Mouse (Mus musculus): Measurements from ENCODE around the gene Tbc1d14. TPM values are rescaled to one million over a fixed set of nuclear protein-coding genes. Genes with fewer than 3 reads are reported as not detected.

The Tbc1d14 gene
- total and polyA plus RNA-seq, 2 experiments: 5.4 to 8.4 TPM

DNA sequence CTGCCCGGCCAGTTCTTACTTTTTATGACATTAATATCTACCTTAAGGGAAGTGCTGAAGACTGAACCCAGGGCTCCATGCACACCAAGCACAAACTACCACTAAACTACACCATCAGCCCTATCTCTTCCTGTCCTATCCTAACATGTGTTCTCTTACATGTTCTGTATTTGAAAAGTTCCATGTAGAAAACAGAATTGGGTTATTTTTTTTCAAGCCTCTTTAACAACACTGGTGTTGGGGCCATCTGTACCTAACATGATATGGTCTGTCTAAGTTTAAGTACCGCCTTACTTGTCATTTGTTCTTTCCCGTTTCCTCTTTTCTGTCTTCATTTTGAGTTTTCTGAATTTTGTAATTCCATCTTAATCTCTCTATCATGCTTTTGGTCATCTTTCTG, 56.7 kb downstream of the Tbc1d14 start:
- Histone ChIP-seq H3K4me1 (ENCODE audit: control insufficient read depth, insufficient read depth, low read length) (peaks cover 10% of the 10 kb centered on the region), H3K4me3 (ENCODE audit: insufficient read depth, low read depth, low read length) (no peak overlapping the region), H3K79me2 (ENCODE audit: control insufficient read depth, insufficient read depth, low read length) (peaks cover 3% of the 10 kb centered on the region; the same call in 1 of the 2 replicates), H3K27ac (replicated peaks; ENCODE audit: insufficient read depth, low read depth, low read length) (no peak overlapping the region), H3K9ac (ENCODE audit: low read depth, low read length) (no peak overlapping the region), H3K27me3 (ENCODE audit: control insufficient read depth, insufficient read depth, low read length) (no peaks in the 10 kb centered on the region), H3K36me3 (ENCODE audit: control insufficient read depth, insufficient read depth, low read length) (no peaks in the 10 kb centered on the region)
- 89% methylated on average over 3 of the region's 3 CpGs for WGBS
- no peak for DNase-seq (ENCODE audit: extremely low read depth, low read depth, low spot score)
- TF ChIP-seq CTCF (IDR thresholded peaks at IDR 0.05; ENCODE audit: low read depth, low read length) (no peak), POLR2A (IDR thresholded peaks at IDR 0.05; ENCODE audit: extremely low read depth, insufficient read depth, low read length) (no peak)

DNA sequence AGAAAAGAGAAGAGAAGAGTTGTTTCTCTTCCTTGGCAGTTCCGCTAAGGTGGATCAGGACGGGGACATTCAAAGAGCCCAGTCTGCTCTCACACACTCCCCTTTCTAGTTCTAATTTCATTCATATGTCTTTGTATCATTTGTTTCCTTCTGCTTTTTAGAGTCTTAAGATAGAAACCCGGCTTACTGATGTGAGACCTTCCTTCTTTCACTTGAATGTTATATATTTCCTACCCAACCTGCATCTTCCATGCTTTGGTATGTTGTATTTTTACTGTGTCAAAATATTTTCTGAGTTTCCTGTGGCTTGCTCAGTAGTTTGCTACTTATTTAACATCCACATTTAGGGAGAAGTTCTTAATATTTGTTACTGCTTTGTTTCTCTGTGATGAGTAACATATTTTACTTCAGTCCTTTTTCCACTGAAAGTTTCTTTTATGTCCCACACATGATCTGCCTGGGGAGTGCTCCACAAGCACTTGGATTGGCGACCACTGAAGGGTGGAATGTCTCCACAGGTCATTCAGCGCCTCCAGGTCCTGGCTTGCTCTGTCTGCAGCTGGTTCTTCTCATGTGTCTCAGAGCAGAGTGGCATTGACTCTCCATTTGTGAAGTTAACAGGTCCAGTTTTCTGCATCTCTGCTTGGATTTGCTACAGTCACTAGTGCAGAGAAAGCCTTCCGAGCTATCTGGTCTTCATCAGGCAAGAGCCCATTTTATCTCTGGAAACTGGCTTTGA, 57.5 kb downstream of the Tbc1d14 start:
- DNase-seq (ENCODE audit: extremely low read depth, low read depth, low spot score): no peak
- WGBS: 91% methylated on average over 6 of the region's 6 CpGs
- Histone ChIP-seq H3K27me3 (ENCODE audit: control insufficient read depth, insufficient read depth, low read length) (no peaks in the 10 kb centered on the region), H3K9ac (ENCODE audit: low read depth, low read length) (no peak overlapping the region), H3K36me3 (ENCODE audit: control insufficient read depth, insufficient read depth, low read length) (no peaks in the 10 kb centered on the region), H3K4me3 (ENCODE audit: insufficient read depth, low read depth, low read length) (no peak overlapping the region), H3K79me2 (ENCODE audit: control insufficient read depth, insufficient read depth, low read length) (peaks cover 7% of the 10 kb centered on the region; the same call in 1 of the 2 replicates), H3K27ac (replicated peaks; ENCODE audit: insufficient read depth, low read depth, low read length) (no peak overlapping the region), H3K4me1 (ENCODE audit: control insufficient read depth, insufficient read depth, low read length) (peaks cover 10% of the 10 kb centered on the region)
- TF ChIP-seq POLR2A (IDR thresholded peaks at IDR 0.05; ENCODE audit: extremely low read depth, insufficient read depth, low read length) (no peak), CTCF (IDR thresholded peaks at IDR 0.05; ENCODE audit: low read depth, low read length) (no peak)

DNA sequence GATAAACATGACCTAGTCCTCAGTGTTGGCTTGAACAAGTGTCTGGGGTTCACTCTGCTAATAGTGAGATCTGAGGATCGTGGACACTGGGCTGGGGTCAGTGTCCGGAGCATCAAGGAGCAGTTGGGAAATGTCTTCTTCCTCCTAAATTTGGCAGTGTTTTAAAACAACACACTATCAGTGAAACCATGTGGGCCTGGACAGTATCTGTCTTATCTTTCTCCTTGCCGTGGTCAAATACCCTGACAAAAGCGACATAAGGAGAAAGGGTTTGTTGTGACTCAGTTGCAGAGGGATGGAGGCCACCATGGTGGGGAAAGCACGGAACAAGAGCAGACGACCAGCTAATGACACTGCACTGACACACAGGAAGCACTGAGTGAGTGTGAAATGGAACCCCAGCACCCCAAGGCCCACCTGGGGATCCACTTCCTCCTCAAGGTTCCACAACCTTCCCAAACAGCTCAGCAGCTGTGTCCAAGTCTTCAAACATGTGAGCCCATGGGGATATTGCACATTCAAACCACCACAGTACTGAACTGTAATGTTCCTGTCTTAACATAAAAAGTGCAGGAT, 58.5 kb downstream of the Tbc1d14 start:
- no peaks in the 10 kb centered on the region for H3K36me3 ChIP-seq (ENCODE audit: control insufficient read depth, insufficient read depth, low read length)
- no peak for TF ChIP-seq CTCF (IDR thresholded peaks at IDR 0.05; ENCODE audit: low read depth, low read length)
- no peak for TF ChIP-seq POLR2A (IDR thresholded peaks at IDR 0.05; ENCODE audit: extremely low read depth, insufficient read depth, low read length)
- DNase-seq (ENCODE audit: extremely low read depth, low read depth, low spot score): no peak
- peaks cover 8% of the 10 kb centered on the region; the same call in 1 of the 2 replicates for H3K79me2 ChIP-seq (ENCODE audit: control insufficient read depth, insufficient read depth, low read length)
- peaks cover 13% of the 10 kb centered on the region for H3K4me1 ChIP-seq (ENCODE audit: control insufficient read depth, insufficient read depth, low read length)
- H3K9ac ChIP-seq (ENCODE audit: low read depth, low read length): no peak overlapping the region
- 77% methylated on average over 6 of the region's 6 CpGs for WGBS
- H3K27me3 ChIP-seq (ENCODE audit: control insufficient read depth, insufficient read depth, low read length): no peaks in the 10 kb centered on the region
- no peak overlapping the region for H3K4me3 ChIP-seq (ENCODE audit: insufficient read depth, low read depth, low read length)
- H3K27ac ChIP-seq (replicated peaks; ENCODE audit: insufficient read depth, low read depth, low read length): no peak overlapping the region

GRCm38 (mm10) chr5:36530129-36530751, 62.8 kb downstream of the Tbc1d14 start:
- Histone ChIP-seq H3K4me1 (ENCODE audit: control insufficient read depth, insufficient read depth, low read length) (peaks cover 14% of the 10 kb centered on the region), H3K79me2 (ENCODE audit: control insufficient read depth, insufficient read depth, low read length) (peaks cover 19% of the 10 kb centered on the region; the same call in 1 of the 2 replicates), H3K36me3 (ENCODE audit: control insufficient read depth, insufficient read depth, low read length) (no peaks in the 10 kb centered on the region), H3K9ac (ENCODE audit: low read depth, low read length) (peak overlapping the region; percentile 86), H3K27me3 (ENCODE audit: control insufficient read depth, insufficient read depth, low read length) (no peaks in the 10 kb centered on the region), H3K4me3 (ENCODE audit: insufficient read depth, low read depth, low read length) (peak overlapping the region; percentile 73), H3K27ac (replicated peaks; ENCODE audit: insufficient read depth, low read depth, low read length) (peak overlapping the region; percentile 8; the same call in 1 of the 2 replicates)
- peak; percentile 89 for DNase-seq (ENCODE audit: extremely low read depth, low read depth, low spot score)
- no peak for TF ChIP-seq CTCF (IDR thresholded peaks at IDR 0.05; ENCODE audit: low read depth, low read length)
- 0% methylated on average over 28 of the region's 28 CpGs for WGBS

DNA sequence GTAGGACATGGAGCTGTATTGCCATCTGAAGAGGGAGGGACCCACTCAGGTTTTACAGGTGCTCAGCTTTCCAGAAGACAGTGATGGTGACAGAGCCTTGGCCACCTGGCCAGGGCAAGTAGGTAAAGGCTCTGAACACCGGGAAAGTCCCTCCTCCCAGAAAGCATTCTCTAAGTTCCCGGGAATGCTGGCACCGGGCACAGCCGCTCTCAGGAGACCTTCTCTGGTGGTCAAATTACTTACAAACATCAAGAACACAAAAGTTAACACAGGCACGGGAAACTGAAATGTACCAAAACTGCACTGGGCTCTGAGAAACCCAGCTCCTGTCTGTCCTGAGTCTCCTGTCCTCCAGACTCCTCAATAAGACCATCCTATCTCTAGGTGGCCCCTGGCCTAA, 63.4 kb downstream of the Tbc1d14 start:
- WGBS: 13% methylated on average over 5 of the region's 5 CpGs
- TF ChIP-seq POLR2A (IDR thresholded peaks at IDR 0.05; ENCODE audit: extremely low read depth, insufficient read depth, low read length) (no peak), CTCF (IDR thresholded peaks at IDR 0.05; ENCODE audit: low read depth, low read length) (no peak)

More for the DNA sequence above, 63.4 kb downstream of the Tbc1d14 start:
- H3K36me3 ChIP-seq (ENCODE audit: control insufficient read depth, insufficient read depth, low read length): no peaks in the 10 kb centered on the region
- peaks cover 14% of the 10 kb centered on the region for H3K4me1 ChIP-seq (ENCODE audit: control insufficient read depth, insufficient read depth, low read length)
- H3K9ac ChIP-seq (ENCODE audit: low read depth, low read length): peak overlapping the region; percentile 86
- H3K27ac ChIP-seq (replicated peaks; ENCODE audit: insufficient read depth, low read depth, low read length): no peak overlapping the region
- peaks cover 19% of the 10 kb centered on the region; the same call in 1 of the 2 replicates for H3K79me2 ChIP-seq (ENCODE audit: control insufficient read depth, insufficient read depth, low read length)
- H3K4me3 ChIP-seq (ENCODE audit: insufficient read depth, low read depth, low read length): peak overlapping the region; percentile 73; the same call in 1 of the 2 replicates
- DNase-seq (ENCODE audit: extremely low read depth, low read depth, low spot score): no peak
- no peaks in the 10 kb centered on the region for H3K27me3 ChIP-seq (ENCODE audit: control insufficient read depth, insufficient read depth, low read length)
